Mouse (Mus musculus): ENCODE results near the gene Gm20388.
"Not testable (repeated sequence)": the region's sequence is repeated elsewhere in the genome, so short reads cannot be mapped to it uniquely, and the experiment has no call there.

The Gm20388 gene

DNA sequence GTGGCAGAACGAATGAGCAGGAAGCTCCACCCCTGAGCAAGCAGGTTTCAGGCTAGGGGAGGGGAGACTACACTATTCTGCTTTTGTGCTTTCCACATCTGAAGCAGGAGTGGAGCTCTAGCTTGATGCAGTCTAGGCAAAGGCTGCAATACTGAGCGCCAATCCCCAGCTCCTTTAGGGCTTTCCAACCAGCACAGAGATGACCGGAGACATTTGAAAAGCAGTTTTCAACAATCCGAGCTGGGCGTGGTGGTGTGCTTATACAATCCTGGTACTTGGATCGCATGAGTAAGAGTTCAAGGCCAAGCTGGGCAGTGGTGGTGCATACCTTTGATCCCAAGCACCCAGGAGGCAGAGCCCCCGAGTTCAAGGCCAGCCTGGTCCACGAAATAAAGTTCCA lies 3281.3 kb downstream of the Gm20388 start:
- DNase-seq (ENCODE audit: low spot score in 2 of 2), result no peak

DNA sequence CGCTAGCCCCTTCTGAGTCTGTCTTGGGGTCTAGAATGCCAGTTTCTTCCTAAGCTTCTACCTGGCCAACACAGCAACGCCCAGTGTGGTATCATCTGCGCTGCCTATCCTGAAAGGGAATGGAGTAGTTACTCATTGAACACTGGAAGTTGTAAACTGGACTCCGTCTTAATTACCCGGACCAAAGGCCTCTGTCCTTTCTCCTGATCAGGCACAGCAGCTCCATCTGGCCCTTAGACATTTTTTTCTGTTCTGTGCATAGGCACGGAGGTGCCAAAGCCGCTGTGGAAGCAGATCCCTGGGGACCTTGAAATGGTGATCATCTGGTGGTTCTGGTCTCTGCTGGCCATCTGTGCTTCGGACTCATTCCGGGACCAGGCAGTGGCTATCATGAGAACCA lies 3283.1 kb downstream of the Gm20388 start:
- no peak for DNase-seq (ENCODE audit: low spot score in 2 of 2)

DNA sequence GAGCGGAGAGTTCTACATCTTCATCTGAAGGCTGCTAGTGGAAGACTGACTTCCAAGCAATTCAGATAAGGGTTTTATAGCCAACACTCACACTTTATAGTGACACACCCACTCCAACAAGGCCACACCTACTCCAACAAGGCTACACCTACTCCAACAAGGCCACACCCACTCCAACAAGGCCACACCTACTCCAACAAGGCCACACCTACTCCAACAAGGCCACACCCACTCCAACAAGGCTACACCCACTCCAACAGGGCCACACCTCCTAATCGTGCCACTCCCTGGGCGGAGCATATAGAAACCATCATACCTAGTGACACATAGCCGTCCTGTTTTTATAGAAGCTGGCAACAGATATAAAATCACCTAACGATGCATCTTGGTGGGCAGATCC lies 3286.4 kb downstream of the Gm20388 start:
- peak; percentile 77 to 78 for DNase-seq (ENCODE audit: low spot score in 2 of 2)

DNA sequence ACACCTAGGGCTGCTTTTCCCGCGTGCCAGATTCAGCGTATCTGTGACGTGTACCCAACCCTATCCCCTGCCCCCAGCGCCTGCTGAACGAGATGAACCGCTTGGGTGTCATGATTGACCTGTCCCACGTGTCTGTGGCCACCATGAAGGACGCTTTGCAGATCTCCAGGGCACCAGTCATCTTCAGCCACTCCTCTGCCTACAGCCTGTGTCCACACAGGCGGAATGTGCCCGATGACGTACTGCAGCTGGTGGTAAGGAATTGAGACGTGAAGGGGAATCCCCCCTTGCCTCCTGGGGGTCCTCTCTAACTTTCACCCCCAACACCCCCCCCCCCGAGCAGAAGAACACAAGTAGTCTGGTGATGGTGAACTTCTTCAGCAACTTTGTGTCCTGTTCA lies 3289.2 kb downstream of the Gm20388 start:
- no peak for DNase-seq (ENCODE audit: low spot score in 2 of 2)

DNA sequence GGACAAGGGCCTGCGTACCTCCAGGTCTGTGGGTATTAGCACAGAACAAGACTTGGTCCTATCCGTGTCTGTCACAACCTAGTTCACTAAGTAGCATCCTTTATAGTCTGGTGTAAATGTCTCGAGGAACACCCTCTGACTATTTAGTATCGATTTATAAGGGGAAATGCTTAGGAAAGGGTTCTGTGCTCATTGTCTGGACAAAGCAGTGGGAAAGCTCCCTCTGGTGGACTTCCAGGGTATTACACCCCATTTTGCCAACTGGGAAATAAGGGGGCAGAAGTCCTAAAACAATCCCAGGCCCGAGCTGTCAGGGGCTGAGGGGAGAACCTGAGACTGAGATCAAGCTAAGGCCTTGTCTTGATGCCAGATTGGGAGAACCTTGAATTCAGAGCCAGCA lies 3291.6 kb downstream of the Gm20388 start:
- peak; percentile 70 to 91 for DNase-seq (ENCODE audit: low spot score in 2 of 2)

DNA sequence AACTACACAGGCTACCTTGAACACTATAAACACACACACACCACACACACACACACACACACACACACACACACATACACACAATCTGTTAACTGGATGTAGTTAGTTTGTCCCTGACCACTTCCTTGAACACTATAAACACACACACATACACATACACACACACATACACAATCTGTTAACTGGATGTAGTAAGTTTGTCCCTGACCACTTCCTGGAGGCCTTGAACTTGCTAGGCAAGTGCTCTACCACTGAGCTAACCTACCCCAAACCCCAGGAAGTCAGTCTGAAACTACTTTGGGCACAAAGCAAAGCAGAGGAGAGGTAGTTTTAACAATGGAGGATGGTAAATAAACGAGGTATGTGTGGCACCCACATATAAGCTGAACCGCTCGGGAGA lies 3292.9 kb downstream of the Gm20388 start:
- no peak for DNase-seq (ENCODE audit: low spot score in 2 of 2)

DNA sequence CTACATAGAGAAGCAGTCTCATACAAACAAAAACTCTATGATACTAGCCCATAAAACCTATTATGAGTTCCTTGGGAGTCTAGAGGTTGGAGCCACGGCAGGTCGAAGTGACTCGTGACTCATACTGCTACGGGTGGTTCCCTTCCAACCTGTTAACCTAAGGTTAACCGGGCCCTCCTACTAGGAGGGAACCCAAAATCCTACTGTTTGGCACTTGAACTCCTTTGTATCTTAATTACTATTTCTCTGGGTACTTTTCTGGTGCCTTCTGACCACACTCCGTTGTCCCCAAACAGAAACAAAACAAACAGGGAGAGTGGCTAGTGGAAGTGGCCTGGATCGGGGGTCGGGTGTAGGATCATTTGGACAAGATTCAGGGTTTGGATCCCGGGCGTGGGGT lies 3301.2 kb downstream of the Gm20388 start:
- DNase-seq (ENCODE audit: low spot score in 2 of 2), result no peak

DNA sequence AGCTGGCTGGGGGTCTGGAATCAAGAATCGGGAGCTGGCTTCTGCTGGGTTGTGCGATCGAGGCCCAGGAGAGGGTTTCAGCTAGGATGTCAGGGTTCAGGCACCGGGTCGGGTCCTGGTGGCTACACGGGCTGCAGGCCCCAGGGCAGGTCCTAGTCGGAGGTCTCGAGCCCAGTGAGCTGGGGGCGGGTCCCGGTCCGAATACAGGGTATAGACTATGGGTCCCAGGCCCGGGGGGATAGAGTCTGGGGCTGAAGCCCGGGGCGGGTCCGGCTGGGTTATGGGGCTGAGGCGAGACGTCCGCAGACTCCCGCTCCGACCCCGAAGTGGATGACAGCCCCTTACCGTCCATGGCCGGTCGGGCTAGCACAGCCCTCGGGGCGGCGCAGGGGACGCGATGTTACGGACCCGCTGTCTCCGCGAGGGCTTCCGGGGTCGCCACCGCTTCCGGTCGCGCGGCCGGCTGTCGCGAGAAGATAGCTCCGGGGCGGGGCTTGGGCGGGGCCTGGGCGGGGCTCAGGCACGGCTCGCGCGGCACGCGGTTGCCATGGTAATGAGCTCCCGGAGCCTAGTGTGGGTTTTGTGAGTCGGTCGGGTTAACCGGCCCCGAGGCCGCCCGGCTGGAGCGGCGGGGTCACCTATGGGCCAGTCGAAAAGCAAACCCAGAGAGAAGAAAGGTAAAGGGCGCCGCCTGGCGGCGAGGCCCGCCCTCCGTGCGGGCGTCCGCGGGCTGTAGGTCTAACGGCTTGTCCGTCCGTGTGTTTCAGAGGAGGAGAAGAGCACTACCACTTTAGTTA lies 3301.9 kb downstream of the Gm20388 start, which contains the start of the genes Chmp1a and Spata33:
Gene Chmp1a (minus strand): TSS at position 443 of the 797 bp plus-strand sequence.
Gene Spata33 (plus strand): TSS at position 512 of the 797 bp plus-strand sequence.
- DNase-seq (ENCODE audit: low spot score in 2 of 2), result peak; percentile 87 to 95

DNA sequence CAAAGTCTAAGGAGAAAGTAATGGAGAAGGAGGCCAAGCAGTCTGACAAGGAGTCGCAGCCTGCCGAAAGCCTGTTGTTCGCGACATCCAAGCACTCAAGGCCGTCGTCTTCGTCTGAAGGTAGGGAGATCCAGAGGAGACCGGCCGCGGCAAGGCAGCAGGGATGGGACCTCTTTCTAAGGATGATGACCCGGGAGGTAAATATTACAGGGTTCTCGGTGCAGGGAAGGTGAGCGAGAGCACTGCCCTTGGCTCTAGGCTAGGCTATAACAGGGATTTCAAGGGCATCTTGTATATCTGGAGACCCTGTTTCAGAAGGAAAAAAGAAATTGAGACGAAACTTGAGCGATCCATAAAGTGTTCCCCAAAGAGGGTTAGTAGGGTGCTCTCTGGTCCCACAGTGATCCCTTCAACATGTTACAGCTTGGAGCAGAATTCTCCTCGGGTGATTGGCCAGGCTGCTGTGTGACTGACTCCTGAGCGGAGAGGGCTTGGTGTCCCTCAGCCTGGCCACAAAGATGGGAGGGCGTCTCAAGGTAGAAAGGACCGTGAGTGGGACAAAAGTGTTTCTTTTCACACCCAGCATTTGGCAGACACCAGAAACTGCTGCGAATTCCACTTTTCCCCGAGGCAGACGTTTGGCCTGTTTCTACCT lies 3302.6 kb downstream of the Gm20388 start:
- DNase-seq (ENCODE audit: low spot score in 2 of 2), result no peak

DNA sequence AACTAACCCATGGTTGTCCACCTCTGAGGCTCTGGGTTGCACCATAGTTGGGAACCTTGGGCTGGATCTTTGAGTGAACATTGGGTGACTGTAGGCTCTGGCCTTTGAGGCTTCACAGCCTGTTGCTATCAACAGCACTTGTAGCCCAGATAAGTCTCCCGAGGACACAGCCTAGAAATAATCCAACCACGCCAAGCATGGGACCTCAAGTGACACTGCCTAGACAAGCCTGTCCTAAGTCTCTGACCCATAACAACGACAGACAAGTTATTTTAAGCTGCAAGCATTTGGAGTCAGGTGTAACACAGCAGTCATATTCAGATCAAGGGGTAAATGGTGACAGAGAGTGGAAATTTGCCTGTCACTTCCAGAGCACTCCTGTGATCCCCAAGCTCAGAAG lies 3304.8 kb downstream of the Gm20388 start:
- no peak for DNase-seq (ENCODE audit: low spot score in 2 of 2)

DNA sequence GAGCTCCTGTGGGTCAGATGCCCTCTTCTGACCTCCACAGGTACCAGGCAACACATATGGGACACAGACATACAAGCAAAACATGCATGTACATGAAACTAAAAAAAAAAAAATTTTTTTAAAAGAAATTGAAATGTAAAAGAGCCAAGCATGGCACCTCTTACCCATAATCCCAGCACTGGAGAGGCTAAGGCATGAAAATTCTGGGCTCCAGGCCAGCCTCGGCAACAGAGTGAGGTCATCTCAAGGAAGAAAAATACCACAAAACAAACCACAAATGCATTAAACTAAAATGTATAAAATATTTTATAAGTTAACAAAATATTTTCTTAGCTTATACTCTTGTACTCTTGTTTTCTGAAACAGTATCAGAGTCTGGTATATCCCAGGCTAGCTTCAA lies 3310.3 kb downstream of the Gm20388 start:
- no peak for DNase-seq (ENCODE audit: low spot score in 2 of 2)

DNA sequence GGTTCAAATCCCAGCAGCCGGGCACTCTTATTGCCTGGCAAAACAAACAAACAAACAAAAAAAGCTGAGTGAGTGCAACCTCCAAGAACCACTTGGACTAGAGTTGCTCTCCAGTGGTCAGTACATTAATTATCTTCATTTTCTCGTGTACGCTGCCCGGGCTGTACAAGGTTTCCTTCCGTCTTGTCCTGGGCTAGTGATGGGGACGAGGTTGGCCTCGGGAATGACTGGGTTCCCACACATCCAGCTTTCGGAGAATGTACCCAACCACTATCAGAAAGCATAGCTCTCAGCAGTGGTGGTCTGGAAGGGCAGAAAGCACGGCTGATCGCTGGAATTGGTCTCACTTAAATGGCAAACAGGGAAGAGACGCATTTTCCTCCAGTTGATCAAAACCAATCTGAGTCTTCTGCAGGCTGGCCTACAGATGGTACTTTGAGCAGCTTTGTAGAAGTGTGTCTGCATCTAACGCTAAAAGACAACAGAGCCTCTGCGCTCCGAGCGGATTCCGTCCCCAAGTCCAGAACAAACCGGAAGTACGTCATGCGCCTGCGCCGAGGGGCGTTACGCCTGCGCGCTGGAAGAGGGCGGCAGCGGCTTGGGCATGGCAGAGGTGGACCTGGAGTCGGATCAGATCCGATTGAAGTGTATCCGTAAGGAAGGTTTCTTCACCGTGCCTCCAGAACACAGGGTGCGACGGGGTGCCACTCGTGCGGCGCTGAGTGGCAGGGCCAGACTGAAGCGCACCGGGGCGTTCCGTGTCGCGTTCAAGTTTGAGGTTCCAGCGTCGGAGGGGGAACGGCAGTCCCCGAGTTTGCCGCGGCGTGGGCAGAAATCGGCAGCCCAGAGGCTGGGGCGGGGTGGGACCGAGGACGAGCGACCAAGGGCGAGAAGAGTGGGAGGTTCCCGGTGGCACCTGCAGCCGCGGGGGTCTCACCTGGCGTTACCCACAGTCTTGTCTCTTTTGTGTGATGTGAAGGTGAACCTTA lies 3313.9 kb downstream of the Gm20388 start, which contains the start of gene Cdk10:
Gene Cdk10 (plus strand): TSS at position 565 of the 989 bp plus-strand sequence.
- DNase-seq (ENCODE audit: low spot score in 2 of 2), result peak; percentile 89 to 96

DNA sequence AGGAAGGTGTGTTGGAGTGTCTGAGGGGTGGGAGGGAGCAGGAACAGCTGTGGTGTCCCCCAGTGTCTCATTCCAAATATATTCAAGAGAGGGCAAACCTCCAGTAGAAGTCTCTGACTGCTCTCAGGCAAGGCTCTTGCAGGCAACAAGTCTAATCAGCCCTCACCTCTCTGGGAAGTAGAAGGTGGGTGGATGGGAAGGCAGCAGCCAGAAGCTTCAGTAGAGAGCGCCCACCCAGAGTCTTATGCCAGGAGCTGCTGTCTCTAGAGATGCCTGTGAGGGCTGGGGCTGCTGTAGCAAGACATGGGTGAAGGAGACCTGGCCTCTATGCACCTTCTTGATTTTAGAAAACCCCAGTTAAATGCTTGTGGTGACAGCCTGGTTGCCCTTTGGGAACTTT lies 3317.8 kb downstream of the Gm20388 start:
- DNase-seq (ENCODE audit: low spot score in 2 of 2), result no peak

DNA sequence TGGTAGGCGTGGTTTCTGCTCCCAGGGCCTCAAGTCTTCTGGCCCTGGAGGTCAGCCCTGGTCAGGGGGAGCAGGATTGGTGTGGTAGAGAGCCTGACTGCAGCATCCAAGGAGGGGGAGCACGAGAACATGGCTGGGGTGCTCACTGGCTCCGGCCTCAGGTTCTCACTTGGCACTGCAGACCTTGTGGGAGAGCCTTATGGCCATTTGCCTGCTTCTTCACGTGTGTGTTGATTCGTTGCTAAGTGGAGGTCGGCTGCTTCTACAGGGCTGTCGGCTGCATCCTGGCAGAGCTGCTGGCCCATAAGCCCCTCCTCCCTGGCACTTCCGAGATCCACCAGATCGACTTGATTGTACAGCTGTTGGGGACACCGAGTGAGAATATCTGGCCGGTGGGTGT lies 3319.7 kb downstream of the Gm20388 start:
- not testable (repeated sequence) for DNase-seq (ENCODE audit: low spot score in 2 of 2)

DNA sequence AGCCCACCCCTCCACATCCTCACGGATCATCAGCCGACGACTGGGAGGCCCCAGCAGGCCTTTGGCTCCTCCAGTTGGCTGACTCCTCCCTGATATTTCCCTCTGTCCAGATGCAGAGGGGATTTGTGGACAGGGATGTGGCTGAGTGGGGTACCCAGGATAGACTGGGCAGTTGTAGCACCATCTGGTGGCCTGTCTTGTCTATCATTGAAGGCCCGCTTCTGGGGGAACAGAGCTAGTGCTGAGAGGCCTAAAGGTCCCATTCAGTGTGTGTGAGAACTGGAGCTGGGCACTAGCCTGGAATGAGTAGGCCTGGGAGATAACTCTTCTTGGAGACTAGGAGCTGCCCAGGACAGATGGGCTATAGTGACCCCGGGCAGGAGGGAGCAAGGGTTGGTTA lies 3321.1 kb downstream of the Gm20388 start:
- DNase-seq (ENCODE audit: low spot score in 2 of 2), result no peak

DNA sequence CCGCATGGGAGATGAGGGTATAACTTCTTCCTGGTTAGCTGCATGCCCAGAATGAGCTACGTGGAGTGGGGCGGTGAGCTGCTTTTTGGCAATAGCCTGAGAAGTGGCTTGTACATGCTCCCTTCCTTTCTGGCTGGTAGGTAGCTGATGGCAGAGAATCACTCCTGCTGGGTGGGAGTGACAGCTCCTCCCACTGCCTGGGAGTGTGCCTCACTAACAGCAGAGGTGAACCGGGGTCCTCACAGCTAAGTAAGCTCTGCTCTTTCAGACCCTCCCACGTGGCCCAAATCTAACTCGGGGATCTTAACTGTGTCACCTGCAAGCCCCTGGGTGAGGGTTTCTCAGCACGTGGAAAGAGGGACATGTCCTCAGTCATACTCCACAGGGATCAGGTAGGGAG lies 3321.9 kb downstream of the Gm20388 start:
- DNase-seq (ENCODE audit: low spot score in 2 of 2), result no peak

DNA sequence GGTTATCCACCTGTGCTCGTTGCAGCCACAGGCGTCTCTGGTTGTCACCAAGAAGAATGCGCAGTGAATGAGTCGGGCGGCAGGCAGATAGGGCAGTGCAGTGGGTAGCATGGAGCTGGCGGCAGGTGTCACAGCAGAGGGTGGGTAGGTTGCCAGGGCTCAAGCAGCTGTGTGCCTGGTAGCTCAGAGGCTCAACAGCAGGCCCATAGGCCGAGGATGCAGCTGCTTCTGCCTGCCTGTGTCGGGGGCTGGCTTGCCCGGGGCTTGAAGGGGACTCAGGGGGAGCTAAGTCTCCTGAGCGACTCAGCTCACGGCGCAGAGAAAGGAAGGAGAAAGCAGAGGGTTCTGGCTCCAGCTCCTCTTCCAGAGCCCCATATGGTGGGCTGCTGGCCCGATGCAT lies 3322.7 kb downstream of the Gm20388 start:
- no peak for DNase-seq (ENCODE audit: low spot score in 2 of 2)

DNA sequence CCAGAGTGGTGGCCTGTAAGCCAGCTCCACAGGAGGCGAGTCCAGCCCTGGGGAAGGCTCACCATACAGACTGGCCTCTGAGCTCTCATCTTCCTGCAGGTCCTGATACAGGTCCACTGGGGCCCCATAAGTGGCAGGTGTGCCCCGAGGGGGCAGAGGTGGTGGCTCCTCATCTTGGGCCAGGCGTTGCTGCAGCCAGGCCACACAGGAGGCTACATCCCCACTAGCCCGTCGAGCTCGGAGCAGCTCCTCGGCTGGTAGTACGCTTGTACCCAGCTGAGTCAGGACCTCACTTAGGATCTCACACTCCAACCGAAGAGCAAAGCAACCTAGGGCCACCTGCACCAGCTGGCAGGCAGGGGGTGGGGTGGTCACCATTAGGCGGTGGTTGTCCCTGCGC lies 3323.1 kb downstream of the Gm20388 start:
- no peak for DNase-seq (ENCODE audit: low spot score in 2 of 2)

DNA sequence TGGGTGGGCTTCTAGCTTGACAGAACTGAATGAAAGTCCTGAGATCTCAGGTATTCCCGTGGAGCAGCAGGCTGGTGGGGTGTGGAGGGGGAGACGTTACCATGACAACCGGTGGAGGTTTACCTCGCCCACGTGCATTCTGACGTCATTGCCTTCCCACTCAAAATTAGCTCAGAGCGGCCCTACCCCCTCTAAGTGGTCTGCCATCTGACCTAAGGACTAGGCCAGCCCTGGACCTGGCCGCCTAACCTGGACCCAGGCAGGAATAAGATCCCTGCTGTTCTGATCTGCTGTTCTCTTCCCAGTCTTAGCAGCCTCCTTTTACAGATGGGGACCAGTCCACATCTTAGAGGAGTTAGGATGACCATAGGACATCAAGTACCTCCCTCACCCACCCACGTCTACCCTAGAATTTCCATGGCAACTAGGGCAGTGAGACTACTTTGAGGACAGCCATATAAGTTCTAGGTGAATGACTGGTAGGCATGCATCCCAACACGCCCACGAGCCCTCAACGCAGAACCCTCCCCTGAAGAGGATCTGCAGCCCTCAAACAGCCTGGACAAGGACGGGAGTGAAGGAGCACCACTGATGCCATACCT lies 3324.4 kb downstream of the Gm20388 start:
- DNase-seq (ENCODE audit: low spot score in 2 of 2), result no peak

DNA sequence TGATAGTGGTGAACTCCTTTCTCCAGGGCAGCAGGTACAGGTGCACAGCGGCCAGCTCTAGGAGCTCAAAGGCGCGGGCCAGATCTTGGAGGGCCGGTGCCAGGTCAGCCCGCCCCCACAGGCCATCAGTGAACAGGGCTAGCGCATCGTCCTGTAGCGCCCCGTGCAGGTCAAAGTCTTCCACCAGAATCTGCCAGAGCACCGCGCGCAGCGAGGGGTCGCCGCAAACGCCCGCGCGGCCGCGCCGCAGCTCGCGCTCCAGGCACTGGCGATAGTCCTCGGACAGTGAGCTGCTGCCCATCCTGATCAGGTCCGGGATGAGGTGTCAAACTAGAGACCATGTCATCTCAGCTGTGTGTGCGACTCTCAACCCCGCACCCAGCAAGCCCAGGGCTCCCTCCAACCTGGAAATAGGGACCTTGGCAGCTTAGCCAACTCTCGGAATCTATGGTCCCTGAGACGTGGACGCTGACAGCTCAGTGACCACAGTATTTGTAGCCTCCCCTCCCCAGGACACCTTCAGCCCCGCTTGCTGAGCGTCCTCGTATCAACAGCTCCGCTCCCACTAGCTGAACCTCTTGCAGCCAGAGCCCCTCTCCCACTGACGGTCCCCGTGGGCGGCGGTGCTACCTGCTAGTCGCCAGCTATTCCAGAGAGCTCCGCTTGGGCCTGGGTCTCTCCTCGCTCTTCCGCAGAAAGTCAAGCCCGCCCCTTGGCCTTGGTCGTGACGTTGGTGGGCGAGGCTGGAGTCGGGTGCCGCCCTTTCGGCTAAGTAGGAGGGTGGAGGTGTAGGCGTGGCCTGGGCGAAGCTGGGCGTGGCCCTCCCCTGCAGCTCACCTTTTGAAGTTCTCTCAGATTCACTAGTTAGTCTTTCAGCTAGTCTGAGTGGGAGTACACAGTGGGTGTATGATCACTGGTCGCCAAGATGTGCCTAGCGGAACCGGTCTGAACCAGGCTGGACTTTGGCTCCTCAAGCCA lies 3325.2 kb downstream of the Gm20388 start, which contains the start of gene Spata2l:
Gene Spata2l (minus strand): TSS at position 714 of the 978 bp plus-strand sequence.
- peak; percentile 86 to 91 for DNase-seq (ENCODE audit: low spot score in 2 of 2)
